Mouse (Mus musculus): ENCODE measurements around the gene Tasp1. TPM values are rescaled to one million over a fixed set of nuclear protein-coding genes. Genes with fewer than 3 reads are reported as not detected.
"Not testable (repeated sequence)": the region's sequence is repeated elsewhere in the genome, so short reads cannot be mapped to it uniquely, and the experiment has no call there.

Tasp1 gene
- polyA plus RNA-seq, 1 experiment from 2014 or later, result 20.7 TPM

DNA sequence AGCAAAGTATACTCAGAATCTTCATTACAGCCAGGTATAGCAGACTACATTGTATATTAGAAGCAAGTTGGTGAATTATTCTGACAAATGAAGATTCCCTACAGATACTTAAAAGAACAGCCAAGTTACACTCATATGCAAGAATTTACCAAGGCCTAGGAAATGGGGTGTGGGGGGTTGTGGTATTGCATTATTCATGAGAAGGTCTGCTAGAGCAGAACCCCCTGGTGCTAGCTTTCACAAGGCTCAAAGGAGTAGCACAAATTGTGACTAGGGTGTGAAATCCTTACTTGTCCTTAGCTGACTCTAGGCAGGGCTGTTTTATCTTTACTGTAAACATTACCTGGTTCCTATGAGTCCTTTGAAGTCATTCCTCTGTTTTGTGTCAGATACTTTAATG, 12.7 kb upstream of the Tasp1 start:
- not testable (repeated sequence) for H3K4me3 ChIP-seq; H3K36me3 ChIP-seq (replicated peaks)

GRCm38 (mm10) chr2:140078600-140079280, 12.1 kb upstream of the Tasp1 start:
- 54% methylated on average over 6 of the region's 6 CpGs for WGBS
- no peaks in the 10 kb centered on the region for H3K9me3 ChIP-seq
- no peak overlapping the region for H3K27ac ChIP-seq (replicated peaks)
- no peaks in the 10 kb centered on the region for H3K27me3 ChIP-seq (replicated peaks; ENCODE audit: low read depth, poor library complexity, severe bottlenecking)
- no peaks in the 10 kb centered on the region for H3K36me3 ChIP-seq (replicated peaks)
- no peak for DNase-seq (ENCODE audit: low spot score)
- H3K4me1 ChIP-seq, result peaks cover 12% of the 10 kb centered on the region
- H3K4me3 ChIP-seq, result no peak overlapping the region

More for the DNA sequence above, 12.7 kb upstream of the Tasp1 start:
- peaks cover 12% of the 10 kb centered on the region for H3K4me1 ChIP-seq
- not testable (repeated sequence) for H3K27ac ChIP-seq (replicated peaks); DNase-seq (ENCODE audit: low spot score); H3K9me3 ChIP-seq; H3K27me3 ChIP-seq (replicated peaks; ENCODE audit: low read depth, poor library complexity, severe bottlenecking)

- Histone ChIP-seq H3K27me3 (replicated peaks; ENCODE audit: low read depth, poor library complexity, severe bottlenecking) (no peaks in the 10 kb centered on the region), H3K4me1 (peaks cover 12% of the 10 kb centered on the region), H3K4me3 (no peak overlapping the region), H3K27ac (replicated peaks) (no peak overlapping the region), H3K36me3 (replicated peaks) (no peaks in the 10 kb centered on the region), H3K9me3 (no peaks in the 10 kb centered on the region)
- WGBS, result 12% methylated on average over 1 of the region's 1 CpGs
- DNase-seq (ENCODE audit: low spot score), result peak; percentile 27
Observed at GRCm38 (mm10) chr2:140077476-140077875, 10.9 kb upstream of the Tasp1 start.

DNA sequence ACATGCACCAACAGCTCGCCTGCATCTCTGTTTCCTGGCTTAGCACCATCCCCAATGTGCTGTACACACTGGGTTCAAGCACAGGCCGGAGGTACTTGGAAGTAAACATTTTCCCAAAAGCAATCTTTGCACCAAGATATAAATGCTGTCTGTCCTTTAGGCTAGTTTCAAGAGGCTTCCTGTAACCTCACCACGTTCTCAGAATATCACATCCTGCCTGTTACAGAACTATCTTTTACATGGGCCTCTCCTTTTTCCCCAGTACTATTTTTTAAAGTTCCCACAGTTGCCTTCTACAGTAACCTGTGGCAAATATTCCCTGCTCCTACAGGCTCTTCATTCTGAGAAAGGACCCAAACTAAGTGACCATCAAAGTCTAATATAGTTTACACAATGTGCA, 8.5 kb upstream of the Tasp1 start:
- no peaks in the 10 kb centered on the region for H3K27me3 ChIP-seq (replicated peaks; ENCODE audit: low read depth, poor library complexity, severe bottlenecking)
- 85% methylated on average over 3 of the region's 3 CpGs for WGBS
- no peak for DNase-seq (ENCODE audit: low spot score)
- no peaks in the 10 kb centered on the region for H3K36me3 ChIP-seq (replicated peaks)
- peaks cover 12% of the 10 kb centered on the region for H3K4me1 ChIP-seq
- H3K4me3 ChIP-seq, result no peak overlapping the region
- no peak overlapping the region for H3K27ac ChIP-seq (replicated peaks)
- H3K9me3 ChIP-seq, result no peaks in the 10 kb centered on the region

DNA sequence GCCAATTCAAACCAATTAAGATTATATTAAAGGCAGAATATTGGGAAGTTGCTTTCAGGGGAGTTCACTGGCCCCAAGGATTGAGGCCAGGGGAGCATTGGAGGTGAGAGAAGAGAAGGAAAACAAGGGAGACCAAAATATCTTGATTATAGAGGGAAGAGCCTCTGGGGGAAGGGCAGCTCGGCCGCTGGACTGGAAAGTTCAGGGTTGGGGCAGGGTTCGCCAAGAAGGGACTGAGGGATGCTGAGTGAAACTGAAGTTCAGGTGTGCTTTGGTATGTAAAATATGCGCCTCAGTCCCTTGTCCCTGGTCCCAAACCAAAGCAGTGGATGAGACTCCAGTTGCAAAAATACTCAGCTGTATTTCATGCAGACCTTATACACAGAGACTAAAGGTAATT, 911 bp upstream of the Tasp1 start:
- Histone ChIP-seq H3K27ac (replicated peaks) (no peak overlapping the region), H3K4me3 (no peak overlapping the region; the same call in 1 of the 2 replicates), H3K36me3 (replicated peaks) (peaks cover 4% of the 10 kb centered on the region; the same call in 1 of the 2 replicates), H3K27me3 (replicated peaks; ENCODE audit: low read depth, poor library complexity, severe bottlenecking) (no peaks in the 10 kb centered on the region), H3K4me1 (peaks cover 14% of the 10 kb centered on the region), H3K9me3 (no peaks in the 10 kb centered on the region)
- WGBS, result 62% methylated on average over 4 of the region's 4 CpGs
- DNase-seq (ENCODE audit: low spot score), result no peak

DNA sequence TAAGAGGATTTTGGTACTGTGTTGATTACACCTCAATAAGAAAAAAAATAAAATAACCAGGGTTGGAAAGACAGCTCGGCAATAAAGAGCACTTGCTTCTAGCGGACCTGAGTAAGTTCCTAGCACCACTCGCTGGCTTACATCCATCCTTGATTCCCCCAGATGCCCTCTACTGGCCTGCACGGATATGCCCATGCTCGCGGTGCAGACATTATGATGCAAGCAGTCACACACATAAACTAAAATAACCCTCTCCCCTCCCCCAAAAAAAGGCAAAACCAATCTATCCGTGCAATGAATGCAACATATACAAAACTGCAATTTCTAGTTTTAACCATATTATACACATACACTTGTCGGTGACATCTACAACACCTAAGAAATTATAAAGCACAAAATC, 929 bp downstream of the Tasp1 start:
- Histone ChIP-seq H3K27ac (replicated peaks) (0 out of 2 replicates have a peak overlapping the region, but pooled peaks have one; percentile 94), H3K4me1 (peaks cover 14% of the 10 kb centered on the region), H3K9me3 (no peaks in the 10 kb centered on the region), H3K27me3 (replicated peaks; ENCODE audit: low read depth, poor library complexity, severe bottlenecking) (no peaks in the 10 kb centered on the region), H3K4me3 (peak overlapping the region; percentile 78), H3K36me3 (replicated peaks) (peaks cover 4% of the 10 kb centered on the region; the same call in 1 of the 2 replicates)
- 82% methylated on average over 8 of the region's 8 CpGs for WGBS
- no peak for DNase-seq (ENCODE audit: low spot score)

DNA sequence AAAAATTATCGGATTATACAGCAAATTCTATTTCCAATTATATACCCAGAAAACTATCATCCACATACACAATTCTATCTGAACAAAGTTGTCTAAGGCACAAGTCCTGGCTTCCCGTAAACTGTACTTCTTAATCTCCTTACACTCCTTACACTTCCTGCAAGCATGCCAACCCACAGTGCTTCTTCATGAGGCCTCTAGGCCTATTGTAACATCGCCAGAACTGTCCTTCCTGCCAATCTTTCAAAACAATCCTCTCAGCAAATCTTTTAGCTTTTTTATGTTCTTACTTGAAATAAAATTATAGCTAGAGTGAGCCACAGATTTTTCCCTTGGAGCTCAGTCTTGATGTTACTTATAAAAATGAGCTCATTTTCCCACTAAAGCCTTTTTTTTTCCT, 5.1 kb downstream of the Tasp1 start:
- no peak overlapping the region for H3K27ac ChIP-seq (replicated peaks)
- 92% methylated on average over 3 of the region's 3 CpGs for WGBS
- no peaks in the 10 kb centered on the region for H3K27me3 ChIP-seq (replicated peaks; ENCODE audit: low read depth, poor library complexity, severe bottlenecking)
- no peak overlapping the region for H3K4me3 ChIP-seq
- peaks cover 6% of the 10 kb centered on the region for H3K4me1 ChIP-seq
- no peak for DNase-seq (ENCODE audit: low spot score)
- H3K36me3 ChIP-seq (replicated peaks), result peaks cover 11% of the 10 kb centered on the region
- no peaks in the 10 kb centered on the region for H3K9me3 ChIP-seq

GRCm38 (mm10) chr2:140060092-140060867, 6.3 kb downstream of the Tasp1 start:
- Histone ChIP-seq H3K27me3 (replicated peaks; ENCODE audit: low read depth, poor library complexity, severe bottlenecking) (no peaks in the 10 kb centered on the region), H3K9me3 (no peaks in the 10 kb centered on the region), H3K4me3 (no peak overlapping the region), H3K27ac (replicated peaks) (no peak overlapping the region), H3K36me3 (replicated peaks) (peaks cover 20% of the 10 kb centered on the region), H3K4me1 (no peaks in the 10 kb centered on the region)
- no peak for DNase-seq (ENCODE audit: low spot score)
- WGBS, result 88% methylated on average over 4 of the region's 4 CpGs

GRCm38 (mm10) chr2:140058125-140058524, 8.5 kb downstream of the Tasp1 start:
- 89% methylated on average over 6 of the region's 6 CpGs for WGBS
- Histone ChIP-seq H3K4me3 (no peak overlapping the region), H3K9me3 (no peaks in the 10 kb centered on the region), H3K4me1 (no peaks in the 10 kb centered on the region), H3K36me3 (replicated peaks) (peaks cover 37% of the 10 kb centered on the region), H3K27ac (replicated peaks) (no peak overlapping the region), H3K27me3 (replicated peaks; ENCODE audit: low read depth, poor library complexity, severe bottlenecking) (no peaks in the 10 kb centered on the region)
- DNase-seq (ENCODE audit: low spot score), result no peak

DNA sequence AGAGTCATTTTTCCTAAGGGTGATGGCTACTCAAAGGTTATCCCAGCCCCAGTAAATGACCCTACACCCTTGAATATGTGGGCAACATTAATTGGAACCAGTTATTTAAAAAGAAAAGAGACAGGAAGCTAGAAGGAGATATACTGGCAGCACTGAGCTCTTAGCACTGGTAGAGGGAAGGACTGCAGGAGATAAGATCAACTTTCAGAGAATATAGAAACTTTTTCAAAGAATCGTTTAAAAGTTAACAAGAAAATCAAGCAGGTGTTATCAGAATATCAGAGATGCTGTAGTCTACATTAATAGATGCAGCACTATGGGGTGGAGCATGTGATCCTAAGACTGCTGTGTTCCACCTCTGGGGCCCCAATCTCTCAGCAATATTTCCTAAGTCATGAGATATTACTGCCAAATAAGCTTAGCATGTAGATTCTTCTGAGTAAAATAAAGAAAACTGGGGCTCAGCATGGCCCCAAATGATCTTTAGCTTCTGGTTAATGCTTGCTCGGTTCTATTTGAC, 14.9 kb downstream of the Tasp1 start:
- Histone ChIP-seq H3K27me3 (replicated peaks; ENCODE audit: low read depth, poor library complexity, severe bottlenecking) (no peaks in the 10 kb centered on the region), H3K36me3 (replicated peaks) (peaks cover 91% of the 10 kb centered on the region), H3K9me3 (no peaks in the 10 kb centered on the region), H3K4me1 (no peaks in the 10 kb centered on the region), H3K27ac (replicated peaks) (no peak overlapping the region), H3K4me3 (no peak overlapping the region)
- WGBS, result 89% methylated on average over 2 of the region's 2 CpGs
- no peak for DNase-seq (ENCODE audit: low spot score)

- H3K27ac ChIP-seq (replicated peaks), result no peak overlapping the region
- H3K36me3 ChIP-seq (replicated peaks), result peaks cover 40% of the 10 kb centered on the region
- WGBS, result 90% methylated on average over 2 of the region's 2 CpGs
- no peak overlapping the region for H3K4me3 ChIP-seq
- H3K27me3 ChIP-seq (replicated peaks; ENCODE audit: low read depth, poor library complexity, severe bottlenecking), result no peaks in the 10 kb centered on the region
- H3K9me3 ChIP-seq, result no peaks in the 10 kb centered on the region
- no peaks in the 10 kb centered on the region for H3K4me1 ChIP-seq
- no peak for DNase-seq (ENCODE audit: low spot score)
Observed at GRCm38 (mm10) chr2:140042522-140043131, 24.0 kb downstream of the Tasp1 start.

- 94% methylated on average over 10 of the region's 10 CpGs for WGBS
- H3K27me3 ChIP-seq (replicated peaks; ENCODE audit: low read depth, poor library complexity, severe bottlenecking), result no peaks in the 10 kb centered on the region
- H3K4me3 ChIP-seq, result no peak overlapping the region
- no peak overlapping the region for H3K27ac ChIP-seq (replicated peaks)
- no peaks in the 10 kb centered on the region for H3K4me1 ChIP-seq
- DNase-seq (ENCODE audit: low spot score), result no peak
- no peaks in the 10 kb centered on the region for H3K9me3 ChIP-seq
- H3K36me3 ChIP-seq (replicated peaks), result peaks cover 37% of the 10 kb centered on the region
Observed at GRCm38 (mm10) chr2:140042081-140042480, 24.5 kb downstream of the Tasp1 start.
